Mouse (Mus musculus) megakaryocyte, embryonic 14.5 days (primary cell): ENCODE results near the gene Inka1. TPM values are rescaled to one million over a fixed set of nuclear protein-coding genes. Genes with fewer than 3 reads are reported as not detected.
A peak's percentile ranks its signal among the peaks of the same experiment; 100 is the strongest.

ENCODE experiments used
- H3K27me3 ChIP-seq: replicated peaks from 2 replicates; pipeline ENCODE3; 2012; ENCODE audit warnings: inconsistent platforms
- H3K36me3 ChIP-seq: replicated peaks from 2 replicates; pipeline ENCODE3; 2012; ENCODE audit warnings: low read length, inconsistent platforms, mixed read lengths
- H3K4me1 ChIP-seq: 2 replicates; pipeline ENCODE4 v1.6.1; 2012; ENCODE audit warnings: inconsistent platforms
- H3K4me3 ChIP-seq: replicated peaks from 2 replicates; pipeline ENCODE3; 2012; ENCODE audit warnings: moderate library complexity, mild to moderate bottlenecking, inconsistent platforms
- H3K9me3 ChIP-seq: 2 replicates; pipeline ENCODE4 v1.6.1; 2012; ENCODE audit warnings: inconsistent platforms
- FLI1 ChIP-seq: IDR thresholded peaks from 2 replicates; pipeline ENCODE4 v1.6.1; 2012; ENCODE audit warnings: low read length, inconsistent platforms, mixed read lengths
- GATA1 ChIP-seq: IDR thresholded peaks from 3 replicates; pipeline ENCODE4 v1.6.1; 2012; ENCODE audit warnings: mixed read lengths, low read length, inconsistent platforms, borderline replicate concordance
- polyA plus RNA-seq: library from polyadenylated mRNA; stranded (reverse); fragments of >175 nt; gene quantifications from 2 replicates; pipeline ENCODE4 v1.2.3, GENCODE M21; 2012; ENCODE audit warnings: low replicate concordance; ENCODE audit not compliant: insufficient read depth

Gene Inka1
- polyA plus RNA-seq, 1 experiment: 270 TPM

DNA sequence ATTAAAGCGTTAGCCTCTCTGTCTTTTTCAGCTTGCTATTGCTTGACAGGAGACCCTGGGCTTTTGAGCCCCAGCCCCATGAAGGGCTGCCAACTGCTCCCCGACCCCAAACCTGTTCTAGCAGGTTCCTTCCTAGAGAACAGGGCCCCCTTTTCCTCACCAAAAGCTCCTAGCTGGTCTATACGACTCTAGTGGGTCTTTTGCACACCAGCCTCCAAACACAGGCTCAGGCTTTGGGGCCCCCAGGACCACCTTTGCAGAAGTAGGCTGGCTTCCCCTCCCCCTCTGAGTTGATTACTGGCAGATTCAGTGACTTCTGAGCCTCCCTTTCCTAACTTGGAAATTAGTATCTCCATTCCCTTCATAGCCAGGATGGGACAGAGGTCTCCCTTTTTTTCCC is 48.8 kb downstream of the Inka1 start:
- no peak overlapping the region for H3K4me3 ChIP-seq
- no peaks in the 10 kb centered on the region for H3K9me3 ChIP-seq
- TF ChIP-seq GATA1: no peak
- TF ChIP-seq FLI1: no peak
- peaks cover 91% of the 10 kb centered on the region for H3K27me3 ChIP-seq
- no peaks in the 10 kb centered on the region for H3K36me3 ChIP-seq
- H3K4me1 ChIP-seq: peaks cover 19% of the 10 kb centered on the region

DNA sequence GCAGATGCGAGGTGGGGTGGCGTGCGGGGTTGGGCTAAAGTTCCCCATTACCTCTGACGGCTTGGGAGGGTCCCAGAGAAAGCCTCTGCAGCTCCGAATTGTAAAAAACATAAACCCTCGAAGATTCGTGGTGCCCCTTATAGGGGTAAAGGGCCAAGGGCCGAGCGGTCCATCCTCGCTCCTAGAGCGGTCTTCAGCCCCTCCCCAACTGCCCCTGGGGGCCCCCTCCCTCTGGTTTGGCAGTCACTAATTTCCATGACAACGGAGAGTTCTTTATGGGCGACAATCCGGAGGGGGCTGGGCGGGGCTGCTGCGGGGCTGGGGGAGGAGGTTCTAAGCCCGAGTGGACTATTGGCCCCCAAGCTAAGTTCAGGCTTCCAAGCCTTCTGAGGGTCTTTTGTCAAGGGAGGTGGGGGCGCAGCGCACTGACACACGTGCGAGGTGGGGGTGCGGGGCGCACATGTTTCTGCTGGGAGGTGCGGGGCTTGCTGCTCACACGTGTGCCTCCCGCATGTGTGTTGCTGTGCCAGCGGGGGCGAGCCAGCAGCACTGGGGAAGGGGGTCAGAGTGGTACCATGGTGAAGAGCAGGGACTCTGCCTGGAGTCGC is 49.4 kb downstream of the Inka1 start:
- TF ChIP-seq GATA1 (no peak), FLI1 (no peak)
- Histone ChIP-seq H3K4me1 (peaks cover 19% of the 10 kb centered on the region), H3K9me3 (no peaks in the 10 kb centered on the region), H3K27me3 (peaks cover 93% of the 10 kb centered on the region), H3K36me3 (no peaks in the 10 kb centered on the region), H3K4me3 (peak overlapping the region; percentile 81)

DNA sequence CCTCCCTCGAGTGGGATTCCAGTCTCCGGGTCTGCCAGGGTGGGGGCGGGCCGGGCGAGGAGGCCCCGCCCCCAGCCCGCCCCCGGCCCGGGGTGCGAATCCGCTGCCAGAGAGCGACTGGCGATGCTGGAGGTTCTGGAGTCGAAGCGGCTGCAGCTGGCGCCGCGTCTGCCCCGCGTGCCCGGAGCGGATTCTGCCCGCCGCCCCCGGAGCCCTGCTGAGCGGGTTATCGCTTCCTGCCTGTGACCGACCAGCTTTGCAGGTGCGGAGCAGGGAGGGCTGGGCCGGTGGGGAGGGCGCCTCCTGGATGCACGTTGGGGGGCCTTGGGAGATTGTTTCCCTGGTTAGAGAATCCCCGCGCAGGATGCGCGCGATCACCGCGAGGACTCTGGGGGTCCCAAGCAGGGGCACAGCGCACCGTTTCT is 49.9 kb downstream of the Inka1 start:
- Histone ChIP-seq H3K4me3 (peak overlapping the region; percentile 81), H3K36me3 (no peaks in the 10 kb centered on the region), H3K4me1 (peaks cover 19% of the 10 kb centered on the region), H3K27me3 (peaks cover 93% of the 10 kb centered on the region), H3K9me3 (no peaks in the 10 kb centered on the region)
- TF ChIP-seq FLI1 (no peak), GATA1 (no peak)

DNA sequence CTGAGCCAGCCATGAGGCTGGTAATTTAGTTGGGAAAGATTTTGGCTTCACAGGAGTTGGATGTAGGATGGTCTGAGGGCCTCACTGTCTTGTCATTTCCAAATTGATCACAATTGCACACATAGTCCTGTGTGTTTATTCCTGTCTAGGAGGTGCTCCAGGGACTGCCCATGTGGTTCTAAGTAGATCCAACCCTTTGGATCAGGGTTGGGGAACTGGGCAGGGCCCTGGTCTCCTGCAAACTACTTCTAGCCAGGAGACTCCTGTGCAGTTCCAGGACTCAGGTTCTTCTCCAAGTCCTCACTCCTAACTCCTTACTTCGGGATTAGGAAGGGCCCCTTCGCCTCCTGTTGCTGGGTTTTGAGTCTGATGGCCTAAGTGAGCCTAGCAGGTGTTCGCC is 50.3 kb downstream of the Inka1 start, which contains the start of gene Camkv:
Camkv (plus strand) TSS at position 301 of the 400 bp plus-strand sequence.
- H3K36me3 ChIP-seq: no peaks in the 10 kb centered on the region
- peaks cover 19% of the 10 kb centered on the region for H3K4me1 ChIP-seq
- H3K9me3 ChIP-seq: no peaks in the 10 kb centered on the region
- H3K27me3 ChIP-seq: peaks cover 93% of the 10 kb centered on the region
- TF ChIP-seq GATA1 (no peak), FLI1 (no peak)
- H3K4me3 ChIP-seq: peak within 1 kb of the TSS; percentile 81

Other genes with a start within 250 kb of the Inka1 start
- gene Rbm5, start 214.9 kb downstream of the Inka1 start, polyA plus RNA-seq: 3.9 and 7.6 TPM in 2 replicates
- gene Rbm6, start 112.6 kb downstream of the Inka1 start, polyA plus RNA-seq: 12.7 and 14.7 TPM in 2 replicates
- 19.6 and 23.6 TPM in 2 replicates for gene Mon1a, start 97.7 kb downstream of the Inka1 start, polyA plus RNA-seq
- 0.23 TPM in 1 of 2 replicates, not detected in the other for gene Mst1r, start 79.0 kb downstream of the Inka1 start, polyA plus RNA-seq
- not detected in 2 replicates for gene Actl11, start 57.4 kb downstream of the Inka1 start, polyA plus RNA-seq
- gene Camkv, start 50.2 kb downstream of the Inka1 start, polyA plus RNA-seq: not detected in 2 replicates
- gene Traip, start 35.7 kb downstream of the Inka1 start, polyA plus RNA-seq: 1.0 and 1.2 TPM in 2 replicates
- gene Uba7, start 10.4 kb downstream of the Inka1 start, polyA plus RNA-seq: 78.9 and 91.5 TPM in 2 replicates
- 2.7 TPM in 1 of 2 replicates, not detected in the other for gene Gm20661, start 2.8 kb downstream of the Inka1 start, polyA plus RNA-seq
- gene Cdhr4, start 6.6 kb upstream of the Inka1 start, polyA plus RNA-seq: 9.9 and 23.4 TPM in 2 replicates
- gene Gm20662, start 10.5 kb upstream of the Inka1 start, polyA plus RNA-seq: 3.2 and 5.8 TPM in 2 replicates
- 26.3 and 26.7 TPM in 2 replicates for gene Ip6k1, start 16.6 kb upstream of the Inka1 start, polyA plus RNA-seq
- gene Gmppb, start 63.4 kb upstream of the Inka1 start, polyA plus RNA-seq: 2.6 and 30.7 TPM in 2 replicates
- gene Amigo3, start 67.3 kb upstream of the Inka1 start, polyA plus RNA-seq: 0.65 and 1.0 TPM in 2 replicates
- 0.17 TPM in 1 of 2 replicates, not detected in the other for gene Mst1, start 94.6 kb upstream of the Inka1 start, polyA plus RNA-seq
- gene Rnf123, start 97.5 kb upstream of the Inka1 start, polyA plus RNA-seq: 51.9 and 73.7 TPM in 2 replicates
- 13.0 and 26.5 TPM in 2 replicates for gene Apeh, start 108.7 kb upstream of the Inka1 start, polyA plus RNA-seq
- gene Bsn, start 204.5 kb upstream of the Inka1 start, polyA plus RNA-seq: 0.26 and 0.83 TPM in 2 replicates